Mouse (Mus musculus) intestine, postnatal 0 days (tissue): Measurements from ENCODE around the gene Zscan4-ps3. TPM values are rescaled to one million over a fixed set of nuclear protein-coding genes. Genes with fewer than 3 reads are reported as not detected.
A peak's percentile ranks its signal among the peaks of the same experiment; 100 is the strongest.
"Not testable (repeated sequence)": the region's sequence is repeated elsewhere in the genome, so short reads cannot be mapped to it uniquely, and the experiment has no call there.

Source experiments
- ATAC-seq: fragments of 200-750 bp; cut with Nextera tagmentation; 2 replicates; pipeline ENCODE4 v1.8.0; 2017; ENCODE audit warnings: mild to moderate bottlenecking, moderate TSS enrichment, moderate library complexity
- H3K27ac ChIP-seq: fragments of 300-500 bp; sonication (generic); 2 replicates; pipeline ENCODE4 v1.5.1; 2014; ENCODE audit warnings: mild to moderate bottlenecking, low read depth, low read length, moderate library complexity
- H3K27me3 ChIP-seq: fragments of 300-500 bp; sonication (generic); replicated peaks from 2 replicates; pipeline ENCODE4 v1.6.1; 2014; ENCODE audit warnings: low read length, mixed read lengths; ENCODE audit not compliant: control insufficient read depth, insufficient read depth
- H3K36me3 ChIP-seq: fragments of 300-500 bp; sonication (generic); 2 replicates; pipeline ENCODE4 v1.6.1; 2014; ENCODE audit warnings: mild to moderate bottlenecking, moderate library complexity; ENCODE audit not compliant: control insufficient read depth, insufficient read depth
- H3K4me1 ChIP-seq: fragments of 300-500 bp; sonication (generic); replicated peaks from 2 replicates; pipeline ENCODE4 v1.6.1; 2014; ENCODE audit warnings: antibody characterized with exemption, low read length, mixed read lengths; ENCODE audit not compliant: control insufficient read depth, insufficient read depth
- H3K4me2 ChIP-seq: fragments of 300-500 bp; sonication (generic); replicated peaks from 2 replicates; pipeline ENCODE4 v1.6.1; 2014; ENCODE audit warnings: low read depth, mild to moderate bottlenecking, moderate library complexity
- H3K4me3 ChIP-seq: fragments of 300-500 bp; sonication (generic); 2 replicates; pipeline ENCODE4 v1.5.1; 2014; ENCODE audit warnings: low read depth, low read length
- H3K9ac ChIP-seq: fragments of 300-500 bp; sonication (generic); 2 replicates; pipeline ENCODE4 v1.6.1; 2014; ENCODE audit warnings: mild to moderate bottlenecking, low read depth, low read length
- H3K9me3 ChIP-seq: fragments of 300-500 bp; sonication (generic); 2 replicates; pipeline ENCODE4 v1.6.1; 2016; ENCODE audit warnings: mixed run types; ENCODE audit not compliant: control insufficient read depth
- CTCF ChIP-seq: sonication (generic); IDR thresholded peaks from 2 replicates; pipeline ENCODE4 v1.5.1; 2016; ENCODE audit warnings: low read depth, mild to moderate bottlenecking, control low read depth, antibody characterized with exemption, moderate library complexity
- WGBS: fragments of 180-500 bp; shearing (Covaris S2); extraction: QIAGEN DNeasy Blood & Tissue Kit; methylation state at CpG from one replicate; pipeline ENCODE4 v1.1.7; 2014; 5-methylcytosine and 5-hydroxymethylcytosine counted together
- polyA plus RNA-seq: library from polyadenylated mRNA; unstranded; fragments of >200 nt; fragmentation: Nextera tagmentation; extraction: Ambion mirVana; gene quantifications from 2 replicates; pipeline ENCODE4 v1.2.1, GENCODE M21; 2015

Zscan4-ps3 gene
- not detected in 2 replicates for polyA plus RNA-seq

GRCm38 (mm10) chr7:11609008-11609407 lies at the start of gene Zscan4-ps3:
TSS of gene Zscan4-ps3 (plus strand) at chr7:11609308.
- not testable (repeated sequence) for ATAC-seq, H3K27ac ChIP-seq, H3K9ac ChIP-seq, H3K36me3 ChIP-seq, H3K27me3 ChIP-seq, H3K4me1 ChIP-seq, H3K4me3 ChIP-seq, H3K9me3 ChIP-seq, H3K4me2 ChIP-seq
- WGBS = 84% methylated on average over 2 of the region's 2 CpGs

- not testable (repeated sequence) for H3K4me1 ChIP-seq, H3K36me3 ChIP-seq, H3K9ac ChIP-seq, H3K4me3 ChIP-seq, H3K4me2 ChIP-seq, H3K27me3 ChIP-seq, ATAC-seq, H3K9me3 ChIP-seq, H3K27ac ChIP-seq
- TF ChIP-seq CTCF = 0 out of 2 replicates have a peak, but pooled peaks have one; percentile 31
- WGBS = 8% methylated on average over 8 of the region's 8 CpGs
Observed at GRCm38 (mm10) chr7:11617082-11617481, 8.0 kb downstream of the Zscan4-ps3 start.

Other genes starting within 250 kb of the Zscan4-ps3 start
- gene Zscan4f, start 211.4 kb upstream of the Zscan4-ps3 start, polyA plus RNA-seq = not detected in 2 replicates
- gene Zscan4-ps2, start 95.0 kb upstream of the Zscan4-ps3 start, polyA plus RNA-seq = not detected in 2 replicates
- not detected in 2 replicates for gene Vmn1r72, start 70.8 kb downstream of the Zscan4-ps3 start, polyA plus RNA-seq
- gene Vmn1r73, start 121.0 kb downstream of the Zscan4-ps3 start, polyA plus RNA-seq = not detected in 2 replicates
- gene Vmn1r74, start 224.7 kb downstream of the Zscan4-ps3 start, polyA plus RNA-seq = not detected in 2 replicates